Mouse (Mus musculus) brain, embryonic 14.5 days (tissue): ENCODE measurements around the gene Fstl3.

Experiments
- CTCF ChIP-seq: fragments of 200-500 bp; IDR thresholded peaks from 2 replicates; pipeline ENCODE4 v1.5.1; 2012; ENCODE audit warnings: inconsistent platforms, mild to moderate bottlenecking, moderate library complexity, borderline replicate concordance; ENCODE audit not compliant: insufficient read depth, insufficient read length; ENCODE audit errors: extremely low read depth
- POLR2A ChIP-seq: fragments of 200-500 bp; IDR thresholded peaks from 2 replicates; pipeline ENCODE4 v1.6.1; 2012; ENCODE audit warnings: mild to moderate bottlenecking, inconsistent platforms, borderline replicate concordance; ENCODE audit not compliant: poor library complexity, insufficient read depth, insufficient read length, severe bottlenecking; ENCODE audit errors: extremely low read depth

DNA sequence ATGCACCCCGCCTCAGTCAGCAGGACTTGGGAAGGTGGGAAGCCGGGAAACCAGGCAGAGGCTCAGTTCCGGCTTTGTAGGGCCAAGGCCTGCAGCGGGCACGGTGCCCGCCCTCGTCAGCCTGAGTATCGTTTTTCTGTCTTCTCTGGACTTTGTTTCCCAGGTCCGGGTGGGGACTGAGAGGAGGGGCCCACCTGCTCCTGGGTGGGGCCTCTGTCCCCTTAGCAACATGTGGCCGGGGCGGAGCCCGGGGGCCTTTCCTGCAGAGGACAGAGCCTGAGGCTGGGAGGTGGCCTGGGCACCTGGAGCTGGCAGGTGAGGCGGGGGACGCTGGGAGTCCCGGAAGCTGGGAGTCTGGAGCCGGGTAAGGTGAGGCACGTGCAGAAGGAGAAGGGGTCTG lies 45.3 kb downstream of the Fstl3 start:
- no peak for TF ChIP-seq POLR2A
- no peak for TF ChIP-seq CTCF
